8 mouse cellular contexts compared by ENCODE assay signal in genomic region chr1:79439609-79440308, GRCm38 (mm10). TPM values are rescaled to one million over a fixed set of nuclear protein-coding genes. Genes with fewer than 3 reads are reported as not detected.
DNase-seq lines count a peak whose midpoint lies in the region; ATAC-seq and TF ChIP-seq lines count a peak whose summit lies in the region.

Gene Scg2, minus strand, starts transcription at chr1:79440120.

- no peak within 1 kb of the TSS for H3K9ac ChIP-seq in embryonic facial prominence, embryonic 11.5 days (replicated peaks; ENCODE audit: low read length)
- peak within 1 kb of the TSS; percentile 60 for H3K9ac ChIP-seq in midbrain, embryonic 13.5 days (replicated peaks)
- H3K9ac ChIP-seq in stomach, embryonic 14.5 days (replicated peaks; ENCODE audit: low read depth, low read length) = no peak within 1 kb of the TSS

- WGBS in thymus, adult 2 months = 20% methylated on average over 22 of the region's 22 CpGs
- 14% methylated on average over 22 of the region's 22 CpGs for WGBS in embryonic facial prominence, embryonic 11.5 days
- WGBS in midbrain, embryonic 13.5 days = 12% methylated on average over 22 of the region's 22 CpGs
- WGBS in stomach, embryonic 14.5 days = 12% methylated on average over 22 of the region's 22 CpGs

- H3K9me3 ChIP-seq in embryonic facial prominence, embryonic 11.5 days (replicated peaks; ENCODE audit: control insufficient read depth, low read length) = no peaks in the 10 kb centered on the region
- no peaks in the 10 kb centered on the region for H3K9me3 ChIP-seq in midbrain, embryonic 13.5 days
- no peaks in the 10 kb centered on the region for H3K9me3 ChIP-seq in stomach, embryonic 14.5 days (ENCODE audit: control insufficient read depth, low read depth, low read length)

- H3K27me3 ChIP-seq in thymus, adult 2 months (ENCODE audit: control insufficient read depth, insufficient read depth, low read length) = no peaks in the 10 kb centered on the region
- H3K27me3 ChIP-seq in embryonic facial prominence, embryonic 11.5 days (ENCODE audit: control insufficient read depth, insufficient read depth, low read length) = no peaks in the 10 kb centered on the region
- no peaks in the 10 kb centered on the region for H3K27me3 ChIP-seq in midbrain, embryonic 13.5 days
- no peaks in the 10 kb centered on the region for H3K27me3 ChIP-seq in stomach, embryonic 14.5 days (ENCODE audit: control insufficient read depth, insufficient read depth, low read length)

- no peak for TF ChIP-seq POLR2A in thymus, adult 2 months (IDR thresholded peaks at IDR 0.05; ENCODE audit: control insufficient read depth, extremely low read depth, insufficient read depth, low read length, poor library complexity)

- H3K4me3 ChIP-seq in thymus, adult 2 months (ENCODE audit: control insufficient read depth, insufficient read depth, low read length) = no peak within 1 kb of the TSS
- no peak within 1 kb of the TSS for H3K4me3 ChIP-seq in embryonic facial prominence, embryonic 11.5 days (ENCODE audit: low read depth, low read length)
- peak within 1 kb of the TSS; percentile 44 for H3K4me3 ChIP-seq in midbrain, embryonic 13.5 days (replicated peaks)
- no peak within 1 kb of the TSS for H3K4me3 ChIP-seq in stomach, embryonic 14.5 days (ENCODE audit: low read depth, low read length)

- no peaks in the 10 kb centered on the region for H3K36me3 ChIP-seq in thymus, adult 2 months (ENCODE audit: control insufficient read depth, insufficient read depth, low read length)
- H3K36me3 ChIP-seq in embryonic facial prominence, embryonic 11.5 days (replicated peaks; ENCODE audit: control insufficient read depth, insufficient read depth, low read depth, low read length) = no peaks in the 10 kb centered on the region
- no peaks in the 10 kb centered on the region for H3K36me3 ChIP-seq in midbrain, embryonic 13.5 days
- no peaks in the 10 kb centered on the region for H3K36me3 ChIP-seq in stomach, embryonic 14.5 days (ENCODE audit: control insufficient read depth, insufficient read depth, low read length)

- no peaks in the 10 kb centered on the region for H3K4me1 ChIP-seq in thymus, adult 2 months (replicated peaks; ENCODE audit: control insufficient read depth, insufficient read depth, low read length)
- no peaks in the 10 kb centered on the region for H3K4me1 ChIP-seq in embryonic facial prominence, embryonic 11.5 days (ENCODE audit: control insufficient read depth, insufficient read depth, low read length)
- 0 out of 2 replicates have a peak, but pooled peaks cover 2% of the 10 kb centered on the region for H3K4me1 ChIP-seq in midbrain, embryonic 13.5 days (replicated peaks)
- H3K4me1 ChIP-seq in stomach, embryonic 14.5 days (ENCODE audit: control insufficient read depth, insufficient read depth, low read length) = no peaks in the 10 kb centered on the region

- no peak for TF ChIP-seq CTCF in thymus, adult 2 months (IDR thresholded peaks at IDR 0.05; ENCODE audit: borderline replicate concordance, control insufficient read depth, extremely low read depth, insufficient read depth, low read length, poor library complexity)

- DNase-seq in thymus, adult 2 months = peak; percentile 18
- no peak for DNase-seq in thymus, adult 18-20 months
- peak; percentile 97 for DNase-seq in embryonic facial prominence, embryonic 11.5 days (ENCODE audit: low spot score)
- DNase-seq in heart, adult 8-10 months (ENCODE audit: low spot score) = peak; percentile 21
- peak; percentile 65 for DNase-seq in kidney, adult 18-20 months
- DNase-seq in left cerebral cortex, postnatal 25 days (ENCODE audit: low spot score in 2 of 2) = peak; percentile 88 to 95

- no peak within 1 kb of the TSS for H3K27ac ChIP-seq in thymus, adult 2 months (ENCODE audit: control insufficient read depth, insufficient read depth, low read length)
- no peak within 1 kb of the TSS for H3K27ac ChIP-seq in embryonic facial prominence, embryonic 11.5 days (replicated peaks; ENCODE audit: low read depth, low read length)
- H3K27ac ChIP-seq in midbrain, embryonic 13.5 days = no peak within 1 kb of the TSS
- H3K27ac ChIP-seq in stomach, embryonic 14.5 days (ENCODE audit: low read length) = no peak within 1 kb of the TSS

- intact Hi-C loops in left cerebral cortex, postnatal 25 days (cut with DNase I) = loop anchor here (2.0 kb wide), 1 partner anchor 715 kb away; no protein-coding TSS in a partner anchor

- peak; percentile 86 for ATAC-seq in embryonic facial prominence, embryonic 11.5 days (replicated peaks; ENCODE audit: insufficient number of reproducible peaks, low FRiP score, low TSS enrichment, low read depth)
- ATAC-seq in midbrain, embryonic 13.5 days = peak; percentile 99
- peak; percentile 91 for ATAC-seq in stomach, embryonic 14.5 days (ENCODE audit: insufficient number of reproducible peaks, insufficient read depth, low FRiP score, low read depth)

- H3K4me2 ChIP-seq in embryonic facial prominence, embryonic 11.5 days (ENCODE audit: low read depth, low read length) = no peak within 1 kb of the TSS
- peak within 1 kb of the TSS; percentile 55 for H3K4me2 ChIP-seq in midbrain, embryonic 13.5 days (replicated peaks)
- H3K4me2 ChIP-seq in stomach, embryonic 14.5 days (replicated peaks; ENCODE audit: low read depth, low read length) = no peak within 1 kb of the TSS

RNA-seq across cellular contexts. Expression of gene Scg2, which starts in this region (rescaled TPM):
- polyA plus RNA-seq in thymus, adult 2 months (2012; rRNA removed) = 0.11 and 0.15 TPM in 2 replicates
- polyA plus RNA-seq in embryonic facial prominence, embryonic 11.5 days (2014; fragmentation: Nextera tagmentation; extraction: Ambion mirVana) = 3.5 and 4.5 TPM in 2 replicates
- not detected for total RNA-seq in heart, adult 8-10 months (2022)
- total RNA-seq in left cerebral cortex, postnatal 25 days (2021) = 100 to 1,000 TPM; 227 to 242 TPM
- 49.6 and 56.1 TPM in 2 replicates for polyA plus RNA-seq in midbrain, embryonic 13.5 days (2015; fragmentation: Nextera tagmentation; extraction: Ambion mirVana)
- polyA plus RNA-seq in stomach, embryonic 14.5 days (2014; fragmentation: Nextera tagmentation; extraction: Ambion mirVana) = 3.2 and 3.6 TPM in 2 replicates

Comparison
In these comparisons a context has a peak if more than half of its experiments do, and no peak if none do; other contexts are left out.
1. RNA of gene Scg2 (total RNA-seq): 227 to 242 TPM in left cerebral cortex, postnatal 25 days; not detected in heart, adult 8-10 months; every median in the first group is over 100 times any median in the second.
2. Peak in DNase-seq in thymus, adult 2 months; RNA of the gene not detected or under 1 TPM.
3. Peak in DNase-seq in heart, adult 8-10 months; RNA of the gene not detected or under 1 TPM.
4. DNase-seq: peak in embryonic facial prominence, embryonic 11.5 days (single experiment), kidney, adult 18-20 months (single experiment) and left cerebral cortex, postnatal 25 days (2 of 2); none in thymus, adult 18-20 months (0 of 2).
5. Peak in every context shown above with its lines, with median percentiles within 50 percentile points of each other: ATAC-seq.